Mouse (Mus musculus) left cerebral cortex, adult 18-20 months (tissue): ENCODE measurements around the gene Col11a2. TPM values are rescaled to one million over a fixed set of nuclear protein-coding genes. Genes with fewer than 3 reads are reported as not detected.
A peak's percentile ranks its signal among the peaks of the same experiment; 100 is the strongest.

ENCODE experiments used
- DNase-seq, 2 experiments: peaks; one replicate each; pipeline ENCODE4 v3.0.0; 2021 to 2022; ENCODE audit warnings: low spot score in 2 of 2, mixed read lengths in 1 of 2
- total RNA-seq, 2 experiments: library from RNA; stranded (reverse); gene quantifications; 2 replicates each; pipeline ENCODE4 v1.2.3; 2021

Col11a2 gene
- total RNA-seq, 2 experiments from 2014 or later: 14.5 to 14.6 TPM

DNA sequence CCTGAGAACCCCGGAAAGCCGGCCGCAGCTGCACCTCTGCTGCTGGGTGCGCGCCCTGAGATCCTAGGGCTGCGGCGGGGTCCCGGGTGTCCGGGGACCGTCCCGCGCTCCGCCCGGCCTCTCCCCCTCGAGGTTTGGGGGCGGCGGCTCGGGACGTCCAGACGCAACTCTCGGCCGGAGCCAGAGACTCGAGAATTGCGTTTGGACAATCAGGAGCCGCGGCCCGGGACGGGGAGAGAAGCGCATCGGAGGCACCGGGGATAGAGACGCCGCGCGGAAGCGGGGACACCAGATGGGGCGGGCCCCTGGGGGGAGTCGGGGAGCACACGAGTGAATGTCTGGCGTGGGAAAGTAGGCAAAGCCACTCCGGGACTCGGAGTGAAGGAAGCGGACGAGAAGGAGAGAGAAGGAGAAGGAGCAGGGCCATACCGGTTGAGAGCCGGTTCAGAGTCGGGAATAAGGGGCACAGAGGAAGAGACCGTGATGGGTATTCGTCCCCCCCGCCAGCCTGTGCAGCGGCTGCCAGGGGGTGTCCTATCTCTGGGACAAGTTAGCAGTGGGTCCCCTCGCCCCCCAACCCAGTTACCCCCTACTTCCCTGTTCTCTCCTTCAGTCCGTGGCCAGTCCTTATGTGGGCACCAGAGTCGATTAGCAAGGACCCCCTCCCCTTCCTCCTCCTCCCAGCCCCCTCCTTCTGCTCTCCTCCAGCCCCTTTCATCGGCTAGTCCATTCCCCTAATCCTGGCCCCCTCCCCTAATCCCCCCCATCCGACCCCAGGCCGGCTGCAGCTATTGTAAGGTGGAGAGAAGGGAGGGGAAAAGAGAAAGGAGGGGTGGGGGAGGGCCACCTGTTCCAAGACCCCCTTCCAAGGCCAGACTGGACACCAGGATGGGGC is 14.1 kb upstream of the Col11a2 start:
- no peak for DNase-seq

DNA sequence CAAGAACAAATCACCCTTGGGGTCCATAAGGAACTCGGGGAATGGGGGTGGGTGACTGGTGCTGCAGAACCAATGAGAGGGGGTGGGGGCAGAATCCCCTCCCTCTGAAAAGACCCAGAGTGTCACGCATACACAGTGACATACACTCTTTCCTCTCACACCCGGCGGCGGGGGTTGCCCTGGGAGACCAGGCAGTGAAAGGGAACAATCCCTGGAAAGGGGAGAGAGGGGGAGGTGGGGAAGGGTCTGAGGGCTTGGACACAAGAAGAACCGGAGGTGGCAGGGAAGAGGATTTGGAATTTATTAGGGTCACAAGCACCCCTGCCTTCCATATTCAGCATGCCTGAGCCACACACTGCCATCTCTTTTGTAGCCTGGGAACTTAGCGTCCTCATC is 13.5 kb upstream of the Col11a2 start:
- no peak for DNase-seq

DNA sequence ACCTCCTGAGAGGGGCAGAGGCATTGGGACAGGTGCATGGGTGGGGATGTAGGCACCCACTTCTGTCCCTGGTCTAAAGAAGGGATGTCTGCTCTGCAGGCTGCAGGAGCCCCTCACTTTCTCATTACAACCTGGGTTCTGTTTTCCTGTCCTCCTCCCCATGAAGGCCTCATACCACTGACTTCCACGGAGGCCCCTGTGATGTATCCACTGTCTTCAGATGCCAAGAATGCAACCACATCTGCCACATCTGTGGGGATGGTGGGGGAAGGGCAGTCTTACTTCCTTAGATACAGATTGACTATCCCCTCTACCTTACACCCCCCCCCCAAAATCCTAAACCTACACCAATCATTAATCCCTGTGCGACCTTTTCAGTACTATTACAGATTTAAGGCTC is 13.0 kb upstream of the Col11a2 start:
- DNase-seq: no peak

DNA sequence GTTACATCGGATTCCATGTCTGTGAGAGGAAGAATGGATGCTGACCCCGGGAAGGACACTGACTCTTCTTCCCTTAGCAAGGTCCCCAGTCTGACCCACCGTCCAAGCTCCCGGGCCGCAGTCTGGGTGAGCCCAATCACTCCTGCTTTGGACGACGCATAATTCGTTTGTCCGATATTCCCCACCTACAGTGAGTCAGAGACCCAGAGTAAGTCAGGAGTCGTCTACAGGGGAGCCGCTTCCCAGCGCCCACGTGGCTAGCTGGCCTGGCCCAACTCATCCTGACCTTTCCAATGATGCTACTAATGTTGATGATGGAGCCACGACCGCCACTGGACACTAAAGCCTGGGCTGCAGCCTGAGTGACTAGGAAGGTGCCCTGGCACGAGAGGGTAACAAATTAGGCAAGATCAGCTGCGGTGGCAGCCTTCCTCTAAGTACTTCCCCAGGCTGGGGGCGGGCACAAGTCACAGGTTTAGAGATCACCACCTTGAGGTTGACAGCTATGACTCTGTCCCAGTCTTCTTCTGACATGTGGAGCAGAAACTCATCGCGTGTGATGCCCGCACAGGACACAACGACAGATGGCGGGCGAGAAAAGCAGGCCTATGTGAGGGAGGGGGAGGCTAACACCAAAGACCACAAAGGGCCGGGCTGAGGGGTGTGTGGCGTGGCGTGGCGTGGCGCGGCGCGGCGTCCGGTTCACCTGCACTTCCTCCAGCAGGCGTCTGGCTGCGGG is 12.2 kb upstream of the Col11a2 start:
- no peak for DNase-seq

DNA sequence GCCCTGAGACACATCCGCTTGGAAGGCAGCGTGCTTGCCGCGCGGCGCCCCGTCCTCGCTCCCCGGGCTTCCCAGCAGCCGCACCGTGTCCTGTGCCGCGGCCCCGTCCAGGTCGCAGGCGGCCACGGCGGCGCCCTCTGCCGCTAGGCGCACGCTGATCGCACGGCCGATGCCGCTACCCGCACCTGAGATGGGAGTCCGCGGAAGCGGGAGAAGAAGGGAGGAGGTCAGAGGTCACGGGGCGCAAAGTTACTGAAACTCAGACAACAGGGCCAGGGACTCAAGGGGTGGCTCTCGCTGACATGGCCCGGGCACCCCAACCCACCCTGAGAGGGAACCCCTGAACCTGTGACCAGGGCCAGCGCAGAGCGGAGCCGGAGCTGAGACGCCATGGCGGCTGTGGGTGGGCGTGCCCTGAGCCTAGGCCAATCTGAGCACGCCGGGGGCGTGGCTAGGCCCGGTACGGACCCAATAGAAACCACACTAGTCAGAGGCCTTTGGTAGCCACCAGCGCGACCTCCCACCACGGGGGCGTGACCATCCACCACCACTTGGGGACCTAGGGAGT is 11.5 kb upstream of the Col11a2 start, which contains the start of gene H2-Ke6:
H2-Ke6 (minus strand) TSS at position 405 of the 568 bp plus-strand sequence.
- peak; percentile 78 to 91 for DNase-seq

DNA sequence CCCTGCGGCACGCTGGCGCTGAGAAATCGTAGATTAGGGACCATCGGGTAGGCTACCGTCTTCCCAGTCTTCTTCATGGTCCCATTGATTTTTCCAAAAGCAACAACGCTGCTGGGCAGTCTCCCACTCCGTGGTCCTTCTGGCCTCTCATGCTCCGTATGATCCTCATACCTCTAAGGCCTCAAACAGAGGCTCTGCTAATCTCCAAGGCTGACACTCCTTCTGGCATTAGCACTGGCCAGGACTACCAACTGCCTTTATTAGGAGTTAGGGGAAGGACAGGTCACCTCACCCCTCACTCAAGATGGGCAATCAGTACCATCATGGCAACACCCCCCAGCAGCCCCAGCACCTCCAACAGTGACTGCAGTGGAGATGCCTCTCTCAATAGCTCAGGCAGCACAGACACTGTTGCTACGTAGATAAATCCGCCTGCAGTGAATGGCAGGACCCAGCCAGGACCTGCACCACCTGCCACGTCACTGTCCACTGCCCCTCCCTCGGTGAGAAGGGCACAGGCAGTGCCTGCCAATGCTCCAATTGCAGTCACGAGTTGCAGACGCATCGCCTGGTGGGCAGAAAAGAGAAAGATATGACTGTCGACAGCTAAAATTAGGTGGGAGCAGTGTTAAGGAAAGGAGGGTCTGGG is 10.6 kb upstream of the Col11a2 start:
- DNase-seq: no peak

DNA sequence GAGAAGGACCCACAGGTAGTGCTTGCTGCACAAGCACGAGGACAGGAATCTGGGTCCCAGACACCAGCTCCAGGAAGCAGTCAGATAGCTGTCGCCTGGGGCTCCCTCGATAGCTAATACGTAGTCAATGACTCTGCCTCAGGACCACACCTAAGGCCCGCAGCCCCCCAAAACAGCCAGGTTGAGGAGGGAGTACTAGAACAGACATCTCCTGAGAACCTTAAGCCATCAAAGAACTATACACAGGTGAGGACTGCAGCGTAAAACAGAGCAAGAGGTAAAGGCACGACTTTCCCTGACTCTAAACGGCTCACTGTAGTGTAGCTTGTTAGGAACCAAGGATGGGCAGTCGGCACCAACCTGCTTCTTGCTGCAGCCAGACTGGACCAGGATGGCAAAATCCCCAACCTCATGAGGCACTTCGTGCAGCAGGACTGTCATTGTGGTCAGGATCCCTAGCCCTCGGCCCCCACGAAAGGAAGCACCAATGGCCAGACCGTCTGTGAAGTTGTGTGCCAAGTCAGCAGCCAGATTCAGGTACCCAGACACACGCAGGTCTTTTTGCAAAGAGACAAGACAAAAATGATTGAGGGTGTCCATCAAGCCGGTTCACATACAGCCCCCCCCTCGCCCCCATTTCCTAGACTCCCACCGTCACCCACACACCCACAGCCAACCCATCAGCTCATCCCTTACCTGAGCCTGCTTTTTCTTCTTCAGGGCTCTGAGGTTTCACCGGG is 9.9 kb upstream of the Col11a2 start:
- no peak for DNase-seq

DNA sequence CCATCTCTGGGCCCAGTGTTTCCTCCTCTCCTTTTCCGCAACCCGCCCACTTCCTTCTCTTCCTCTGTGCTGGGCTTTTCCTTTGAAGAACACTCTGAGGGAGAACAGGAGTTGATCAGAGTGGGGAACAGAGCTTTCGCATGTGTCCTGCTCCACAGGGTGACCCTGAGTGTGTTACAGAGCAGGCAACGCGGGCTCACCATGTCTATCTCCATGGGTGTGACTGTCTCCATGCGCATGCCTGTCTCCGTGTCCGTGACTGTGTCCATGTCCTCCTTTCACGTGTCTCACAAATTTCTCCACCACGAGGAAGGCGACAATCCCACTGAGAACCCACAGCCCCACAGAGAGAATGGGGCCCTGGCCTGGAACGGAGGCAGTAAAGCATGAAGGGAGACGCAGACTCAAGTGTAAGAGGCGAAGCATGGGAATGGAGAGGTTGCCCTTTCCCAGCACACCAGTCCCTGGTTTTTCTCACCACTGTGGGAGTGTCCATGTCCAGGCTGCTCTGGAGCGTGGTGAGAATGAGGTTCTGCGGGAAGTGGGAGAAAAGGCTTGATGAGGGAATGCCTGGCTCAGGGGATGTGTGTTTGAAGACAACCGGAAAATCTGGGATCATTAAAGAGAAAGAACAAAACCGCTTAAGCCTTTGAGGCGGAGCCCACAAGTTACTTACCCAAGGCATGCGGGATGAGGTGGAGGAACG is 9.2 kb upstream of the Col11a2 start:
- DNase-seq: no peak

DNA sequence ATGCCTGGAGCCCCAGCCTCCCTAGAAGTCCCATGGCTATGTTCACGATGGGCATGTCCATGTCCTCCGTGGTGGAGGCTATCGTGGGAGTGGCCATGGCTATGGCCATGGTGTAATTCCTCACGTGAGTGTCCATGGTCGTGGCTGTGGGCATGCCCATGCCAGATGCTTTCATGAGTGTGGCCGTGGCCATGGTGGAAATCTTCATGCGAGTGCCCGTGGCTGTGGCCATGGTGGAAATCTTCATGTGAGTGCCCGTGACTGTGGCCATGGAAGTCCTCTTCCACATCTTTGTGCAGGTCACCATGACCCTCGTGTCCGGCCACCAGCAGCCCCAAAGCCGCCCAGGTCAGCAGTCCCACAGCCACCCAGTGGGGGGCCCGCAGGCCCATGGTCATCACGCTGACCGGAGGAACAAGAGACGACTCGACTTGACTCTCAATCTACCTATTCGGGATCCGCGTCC is 8.3 kb upstream of the Col11a2 start:
- DNase-seq: no peak

DNA sequence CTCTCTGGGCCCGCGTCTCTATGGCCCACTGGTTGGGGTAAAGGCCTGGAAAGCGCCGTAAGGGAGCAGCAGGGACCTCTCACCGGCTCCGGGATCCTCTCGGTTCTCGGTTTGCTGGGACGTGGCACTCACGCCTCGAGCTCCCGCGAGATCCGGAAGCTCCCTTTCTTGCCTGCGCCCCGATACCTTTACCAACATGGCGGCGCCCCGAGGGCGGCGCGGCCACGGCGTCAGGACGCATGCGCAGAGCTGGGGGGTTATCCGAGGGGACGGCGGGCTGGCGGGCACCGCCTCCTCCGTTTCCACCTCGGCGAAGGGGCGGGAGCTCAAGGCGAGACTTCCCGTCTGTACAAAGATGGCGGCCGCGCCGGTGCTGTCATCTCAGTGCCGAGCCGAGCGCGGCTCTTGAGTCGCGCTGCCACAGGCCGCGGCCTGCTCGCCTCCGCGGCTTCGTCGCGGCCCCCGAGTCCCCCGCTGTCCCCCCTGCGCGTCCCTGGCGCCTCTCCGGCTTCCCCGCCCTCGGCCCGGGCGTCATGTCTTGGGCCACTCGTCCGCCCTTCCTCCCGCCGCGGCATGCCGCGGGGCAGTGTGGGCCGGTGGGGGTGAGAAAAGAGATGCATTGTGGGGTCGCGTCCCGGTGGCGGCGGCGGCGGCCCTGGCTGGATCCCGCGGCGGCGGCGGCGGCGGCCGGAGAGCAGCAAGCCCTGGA is 7.6 kb upstream of the Col11a2 start, which contains the start of the genes Slc39a7 and Rxrb:
Slc39a7 (minus strand) TSS at position 218 of the 709 bp plus-strand sequence.
Rxrb (plus strand) TSS at position 348 of the 709 bp plus-strand sequence.
- DNase-seq: peak; percentile 97 to 98

DNA sequence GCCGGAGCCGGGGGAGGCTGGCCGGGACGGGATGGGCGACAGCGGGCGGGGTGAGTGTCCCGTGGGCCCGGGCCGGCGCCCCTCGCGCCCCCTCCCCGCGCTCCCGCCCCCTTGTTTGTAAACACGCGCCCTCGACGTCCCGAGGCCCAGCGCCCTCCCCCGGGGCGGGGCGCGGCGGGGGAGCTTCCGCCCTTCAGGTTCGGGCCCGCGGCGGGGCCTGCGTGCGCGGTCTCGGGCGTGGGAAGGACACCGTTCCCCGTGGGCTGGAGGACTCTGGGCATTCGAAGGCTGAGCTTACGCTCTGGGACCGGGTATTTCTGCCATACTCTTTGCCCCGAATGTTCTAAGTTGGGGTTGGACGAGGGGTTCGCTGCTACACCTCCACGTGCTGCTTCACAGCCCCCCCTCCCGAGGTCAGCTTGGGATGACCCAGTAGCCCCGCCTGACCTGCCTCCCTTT is 7.0 kb upstream of the Col11a2 start:
- peak; percentile 47 to 69 for DNase-seq

DNA sequence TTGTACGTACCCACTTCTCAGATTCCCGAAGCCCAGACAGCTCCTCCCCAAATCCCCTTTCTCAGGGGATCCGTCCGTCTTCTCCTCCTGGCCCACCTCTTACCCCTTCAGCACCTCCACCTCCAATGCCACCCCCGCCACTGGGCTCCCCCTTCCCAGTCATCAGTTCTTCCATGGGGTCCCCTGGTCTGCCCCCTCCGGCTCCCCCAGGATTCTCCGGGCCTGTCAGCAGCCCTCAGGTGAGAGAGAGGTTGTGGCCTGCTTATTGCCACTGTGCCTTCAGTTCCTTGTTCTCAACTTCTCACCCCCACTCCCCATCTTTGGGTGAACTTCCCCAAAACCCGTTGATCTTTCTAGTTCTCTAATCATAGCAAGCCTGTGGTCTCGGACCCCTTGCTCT is 6.4 kb upstream of the Col11a2 start:
- no peak for DNase-seq

DNA sequence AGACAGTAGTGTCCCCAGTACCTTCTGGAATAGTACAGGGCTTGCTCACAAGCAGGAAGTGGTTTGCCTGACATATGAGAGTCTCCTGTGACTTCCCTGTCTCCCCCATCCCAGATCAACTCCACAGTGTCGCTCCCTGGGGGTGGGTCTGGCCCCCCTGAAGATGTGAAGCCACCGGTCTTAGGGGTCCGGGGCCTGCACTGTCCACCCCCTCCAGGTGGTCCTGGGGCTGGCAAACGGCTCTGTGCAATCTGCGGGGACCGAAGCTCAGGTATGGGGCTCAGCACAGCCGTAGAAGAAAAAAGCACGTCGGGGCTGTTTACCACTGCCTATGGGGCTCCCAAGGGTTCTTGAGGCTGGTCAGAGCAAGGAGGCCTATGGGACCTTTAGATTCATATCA is 5.8 kb upstream of the Col11a2 start:
- no peak for DNase-seq

DNA sequence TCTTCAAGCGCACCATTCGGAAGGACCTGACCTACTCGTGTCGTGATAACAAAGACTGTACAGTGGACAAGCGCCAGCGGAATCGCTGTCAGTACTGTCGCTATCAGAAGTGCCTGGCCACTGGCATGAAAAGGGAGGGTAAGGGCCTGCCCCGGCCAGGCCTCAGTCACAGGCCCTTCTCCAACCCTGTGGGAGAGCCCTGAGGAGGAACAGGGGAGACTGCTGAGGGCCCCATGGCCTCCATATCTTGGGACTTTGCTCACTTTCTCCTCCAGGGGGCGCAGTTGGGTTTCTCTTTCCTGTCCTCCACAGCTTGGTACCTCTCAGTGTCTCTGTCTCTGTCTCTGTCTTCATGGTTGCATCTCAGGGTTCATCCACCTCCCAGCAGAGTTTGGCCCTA is 5.2 kb upstream of the Col11a2 start:
- peak; percentile 57 to 74 for DNase-seq

DNA sequence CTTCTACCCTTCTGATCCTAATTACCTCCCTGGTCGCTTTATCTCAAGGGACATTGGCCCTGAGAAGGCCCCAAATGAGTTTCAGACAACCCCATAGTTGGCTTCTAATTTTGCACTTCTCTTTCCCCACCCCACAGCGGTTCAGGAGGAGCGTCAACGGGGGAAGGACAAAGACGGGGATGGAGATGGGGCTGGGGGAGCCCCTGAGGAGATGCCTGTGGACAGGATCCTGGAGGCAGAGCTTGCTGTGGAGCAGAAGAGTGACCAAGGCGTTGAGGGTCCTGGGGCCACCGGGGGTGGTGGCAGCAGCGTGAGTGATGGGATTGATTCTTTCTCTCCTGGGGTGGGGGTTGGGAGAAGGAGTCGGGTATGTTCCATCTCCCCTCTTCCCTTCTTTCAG is 3.7 kb upstream of the Col11a2 start:
- DNase-seq: no peak

DNA sequence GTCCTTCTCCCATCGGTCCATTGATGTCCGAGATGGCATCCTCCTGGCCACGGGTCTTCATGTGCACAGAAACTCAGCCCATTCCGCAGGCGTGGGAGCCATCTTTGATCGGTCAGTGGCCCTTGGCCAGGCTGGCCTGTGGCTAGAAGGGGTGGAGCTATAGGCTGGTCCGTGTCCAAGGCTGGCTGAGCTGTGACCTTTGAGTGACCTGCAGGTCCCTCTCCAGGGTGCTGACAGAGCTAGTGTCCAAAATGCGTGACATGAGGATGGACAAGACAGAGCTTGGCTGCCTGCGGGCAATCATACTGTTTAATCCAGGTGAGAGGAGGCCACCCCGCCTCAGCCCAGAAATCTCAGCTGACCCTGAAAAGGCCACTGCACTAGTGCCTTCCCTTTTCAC is 2.6 kb upstream of the Col11a2 start:
- DNase-seq: no peak

DNA sequence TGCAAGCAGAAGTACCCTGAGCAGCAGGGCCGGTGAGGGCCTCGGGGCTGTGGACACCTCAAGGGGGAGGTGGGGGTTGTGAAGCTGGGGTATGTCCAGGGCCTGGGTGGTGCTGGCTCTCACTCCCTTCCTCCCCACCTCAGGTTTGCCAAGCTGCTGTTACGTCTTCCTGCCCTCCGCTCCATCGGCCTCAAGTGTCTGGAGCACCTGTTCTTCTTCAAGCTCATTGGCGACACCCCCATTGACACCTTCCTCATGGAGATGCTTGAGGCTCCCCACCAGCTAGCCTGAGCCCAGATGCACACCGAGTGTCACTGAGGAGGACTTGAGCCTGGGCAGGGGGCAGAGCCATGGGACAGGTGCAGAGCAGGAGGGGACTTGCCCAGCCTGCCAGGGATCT is 2.0 kb upstream of the Col11a2 start:
- no peak for DNase-seq

DNA sequence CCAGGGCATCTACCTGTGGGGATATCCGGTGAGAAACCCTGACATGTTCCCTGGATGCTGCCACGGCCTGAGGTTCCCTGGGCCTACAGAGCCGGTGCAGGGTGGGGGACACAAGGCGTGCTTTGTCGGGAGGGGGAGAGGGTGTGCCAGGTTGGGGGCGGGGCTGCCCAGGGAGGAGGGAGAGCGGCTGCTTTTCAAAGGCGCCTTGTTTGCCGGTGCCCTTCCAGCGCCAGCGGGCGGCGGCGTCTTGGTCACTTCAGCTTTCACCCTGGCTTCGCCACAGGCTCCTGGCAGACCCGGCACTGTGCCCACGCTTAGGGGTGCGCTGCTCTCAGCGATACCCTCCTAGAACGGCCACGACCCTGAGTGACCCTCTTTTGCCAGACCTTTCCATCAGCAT is 797 bp upstream of the Col11a2 start:
- DNase-seq: peak; percentile 55 to 60
